Mouse (Mus musculus): ENCODE data around the gene Grb2. TPM values are rescaled to one million over a fixed set of nuclear protein-coding genes. Genes with fewer than 3 reads are reported as not detected.
A peak's percentile ranks its signal among the peaks of the same experiment; 100 is the strongest.

The Grb2 gene
- total and polyA plus RNA-seq, 2 experiments from 2014 or later: 68.0 to 159 TPM

DNA sequence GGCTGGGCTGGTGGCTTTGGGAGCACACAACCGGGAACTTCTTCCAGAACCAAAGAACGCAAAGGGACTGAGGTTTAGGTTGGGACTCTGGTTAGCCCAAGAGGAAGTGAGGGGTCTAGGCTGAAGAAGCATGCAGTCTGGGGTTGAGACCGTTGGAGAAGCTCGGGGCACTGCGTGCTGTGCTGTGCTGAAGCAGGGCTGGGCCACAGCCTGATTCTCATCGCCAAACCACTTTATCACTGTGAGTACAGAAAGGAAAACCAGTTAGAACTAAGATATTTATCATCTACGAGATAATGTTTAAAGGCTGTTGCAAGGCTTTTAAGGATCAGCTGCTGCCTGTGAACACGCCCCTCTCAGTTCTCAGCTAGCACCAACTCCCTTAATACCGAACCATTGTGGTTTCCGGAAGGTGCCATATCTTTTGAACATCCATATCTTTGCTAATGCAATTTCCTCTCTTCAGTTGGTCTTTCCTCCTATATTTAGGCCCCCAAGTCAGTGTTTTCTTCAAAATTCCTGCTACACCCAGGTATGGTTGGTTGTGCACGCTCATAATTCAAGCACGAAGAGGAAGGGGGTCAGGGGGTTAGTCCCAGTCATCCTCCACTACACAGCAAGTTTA is 4.4 kb upstream of the Grb2 start:
- Histone ChIP-seq H3K4me3 (ENCODE audit: low read length) (no peak overlapping the region), H3K9me3 (ENCODE audit: low read length) (no peaks in the 10 kb centered on the region), H3K27me3 (ENCODE audit: insufficient read depth, low read length) (no peaks in the 10 kb centered on the region), H3K9ac (replicated peaks; ENCODE audit: low read length) (no peak overlapping the region), H3K36me3 (ENCODE audit: insufficient read depth, low read length) (no peaks in the 10 kb centered on the region), H3K27ac (no peak overlapping the region), H3K4me2 (ENCODE audit: low read depth, low read length) (no peak overlapping the region), H3K4me1 (ENCODE audit: insufficient read depth, low read length) (0 out of 2 replicates have a peak, but pooled peaks cover 6% of the 10 kb centered on the region)
- WGBS: 87% methylated on average over 12 of the region's 12 CpGs
- no peak for ATAC-seq
- TF ChIP-seq CTCF (IDR thresholded peaks at IDR 0.05; ENCODE audit: low read depth): no peak
- DNase-seq (ENCODE audit: low spot score): no peak

DNA sequence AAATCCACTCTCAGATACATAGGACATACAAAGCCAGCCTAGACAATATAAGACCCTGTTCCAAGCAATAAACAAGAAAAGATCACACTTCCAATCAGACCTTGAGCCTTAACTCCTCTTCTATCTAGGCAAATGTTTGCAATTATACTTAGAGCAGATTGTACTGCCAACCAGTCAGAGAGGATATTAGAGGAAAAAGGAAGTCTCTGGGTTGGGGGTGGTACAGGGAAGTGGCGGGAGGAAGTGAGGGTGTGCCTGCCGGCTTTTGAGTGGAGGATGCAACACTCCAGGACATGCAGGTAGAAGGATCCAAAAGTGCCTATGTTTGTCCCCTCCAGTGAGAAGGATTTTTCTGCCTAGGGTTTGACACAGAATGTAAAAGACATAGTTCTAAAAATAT is 3.9 kb upstream of the Grb2 start:
- H3K9ac ChIP-seq (replicated peaks; ENCODE audit: low read length): no peak overlapping the region
- DNase-seq (ENCODE audit: low spot score) (no peak), ATAC-seq (no peak)
- 57% methylated on average over 2 of the region's 2 CpGs for WGBS
- H3K27ac ChIP-seq: no peak overlapping the region
- H3K9me3 ChIP-seq (ENCODE audit: low read length): no peaks in the 10 kb centered on the region
- 0 out of 2 replicates have a peak, but pooled peaks cover 6% of the 10 kb centered on the region for H3K4me1 ChIP-seq (ENCODE audit: insufficient read depth, low read length)
- H3K27me3 ChIP-seq (ENCODE audit: insufficient read depth, low read length): no peaks in the 10 kb centered on the region
- TF ChIP-seq CTCF (IDR thresholded peaks at IDR 0.05; ENCODE audit: low read depth): no peak
- no peak overlapping the region for H3K4me3 ChIP-seq (ENCODE audit: low read length)
- no peak overlapping the region for H3K4me2 ChIP-seq (ENCODE audit: low read depth, low read length)
- no peaks in the 10 kb centered on the region for H3K36me3 ChIP-seq (ENCODE audit: insufficient read depth, low read length)

DNA sequence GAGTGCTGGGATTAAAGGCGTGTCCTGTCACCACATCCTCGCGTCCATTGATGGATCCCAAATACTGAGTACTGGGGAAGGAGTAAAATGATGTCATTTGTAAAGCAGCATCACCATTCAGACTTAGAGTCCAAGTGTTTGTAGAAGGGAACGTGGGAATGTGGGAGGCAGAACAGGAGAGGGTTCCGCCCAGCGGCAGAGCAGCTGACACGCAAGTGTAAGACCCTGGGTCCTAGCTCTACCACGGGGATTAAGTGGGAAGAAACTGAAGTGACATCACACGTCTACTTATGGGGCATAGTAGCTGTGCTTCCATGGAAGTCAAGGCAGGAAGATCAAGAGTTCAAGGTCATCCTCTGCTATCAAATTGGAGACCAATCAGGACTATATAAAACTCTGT is 2.7 kb upstream of the Grb2 start:
- H3K27me3 ChIP-seq (ENCODE audit: insufficient read depth, low read length): no peaks in the 10 kb centered on the region
- no peaks in the 10 kb centered on the region for H3K36me3 ChIP-seq (ENCODE audit: insufficient read depth, low read length)
- H3K9ac ChIP-seq (replicated peaks; ENCODE audit: low read length): no peak overlapping the region
- no peak for TF ChIP-seq CTCF (IDR thresholded peaks at IDR 0.05; ENCODE audit: low read depth)
- 82% methylated on average over 9 of the region's 9 CpGs for WGBS
- 0 out of 2 replicates have a peak, but pooled peaks cover 12% of the 10 kb centered on the region for H3K4me1 ChIP-seq (ENCODE audit: insufficient read depth, low read length)
- no peak overlapping the region for H3K27ac ChIP-seq
- no peaks in the 10 kb centered on the region for H3K9me3 ChIP-seq (ENCODE audit: low read length)
- ATAC-seq (no peak), DNase-seq (ENCODE audit: low spot score) (no peak)
- H3K4me2 ChIP-seq (ENCODE audit: low read depth, low read length): no peak overlapping the region
- no peak overlapping the region for H3K4me3 ChIP-seq (ENCODE audit: low read length)

DNA sequence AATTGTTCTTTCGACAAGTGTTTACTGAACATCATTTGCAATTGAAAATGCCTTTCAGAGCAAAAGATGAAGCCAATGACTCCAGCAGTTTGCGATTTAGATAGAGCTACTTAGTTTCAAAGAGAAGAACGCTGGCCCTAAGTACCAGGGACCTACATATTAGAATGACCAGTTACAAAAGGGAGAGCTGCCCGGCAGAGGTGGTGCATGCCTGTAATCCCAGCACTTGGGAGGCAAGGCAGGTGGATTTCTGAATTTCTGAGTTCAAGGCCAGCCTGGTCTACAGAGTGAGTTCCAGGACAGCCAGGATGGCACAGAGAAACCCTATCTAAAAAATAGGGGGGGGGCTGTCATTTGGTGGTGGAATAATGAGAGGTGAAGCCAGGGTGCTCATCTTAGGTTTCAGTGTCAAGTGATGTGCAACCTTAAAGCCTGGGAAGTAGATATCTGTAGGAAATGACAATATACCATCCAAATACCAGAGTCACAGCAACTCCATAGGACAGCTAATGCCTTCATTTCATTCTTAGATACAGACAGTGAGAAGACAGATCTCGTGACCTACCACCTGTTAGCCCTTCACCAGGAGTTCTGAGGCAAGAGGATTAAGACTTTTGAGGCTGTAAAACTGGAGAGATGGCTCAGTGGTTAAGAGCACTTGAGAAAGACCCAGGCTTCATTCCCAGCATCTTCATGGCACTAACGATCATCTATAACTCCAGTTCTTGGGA is 1.6 kb upstream of the Grb2 start:
- WGBS: 49% methylated on average over 6 of the region's 6 CpGs
- H3K9me3 ChIP-seq (ENCODE audit: low read length): no peaks in the 10 kb centered on the region
- 0 out of 2 replicates have a peak, but pooled peaks cover 12% of the 10 kb centered on the region for H3K4me1 ChIP-seq (ENCODE audit: insufficient read depth, low read length)
- H3K27ac ChIP-seq: peak overlapping the region; percentile 36; the same call in 1 of the 2 replicates
- no peaks in the 10 kb centered on the region for H3K36me3 ChIP-seq (ENCODE audit: insufficient read depth, low read length)
- peak overlapping the region; percentile 91 for H3K4me2 ChIP-seq (ENCODE audit: low read depth, low read length)
- no peak for DNase-seq (ENCODE audit: low spot score)
- H3K27me3 ChIP-seq (ENCODE audit: insufficient read depth, low read length): no peaks in the 10 kb centered on the region
- TF ChIP-seq CTCF (IDR thresholded peaks at IDR 0.05; ENCODE audit: low read depth): no peak
- peak overlapping the region; percentile 99 for H3K4me3 ChIP-seq (ENCODE audit: low read length)
- no peak overlapping the region for H3K9ac ChIP-seq (replicated peaks; ENCODE audit: low read length)
- ATAC-seq: no peak

DNA sequence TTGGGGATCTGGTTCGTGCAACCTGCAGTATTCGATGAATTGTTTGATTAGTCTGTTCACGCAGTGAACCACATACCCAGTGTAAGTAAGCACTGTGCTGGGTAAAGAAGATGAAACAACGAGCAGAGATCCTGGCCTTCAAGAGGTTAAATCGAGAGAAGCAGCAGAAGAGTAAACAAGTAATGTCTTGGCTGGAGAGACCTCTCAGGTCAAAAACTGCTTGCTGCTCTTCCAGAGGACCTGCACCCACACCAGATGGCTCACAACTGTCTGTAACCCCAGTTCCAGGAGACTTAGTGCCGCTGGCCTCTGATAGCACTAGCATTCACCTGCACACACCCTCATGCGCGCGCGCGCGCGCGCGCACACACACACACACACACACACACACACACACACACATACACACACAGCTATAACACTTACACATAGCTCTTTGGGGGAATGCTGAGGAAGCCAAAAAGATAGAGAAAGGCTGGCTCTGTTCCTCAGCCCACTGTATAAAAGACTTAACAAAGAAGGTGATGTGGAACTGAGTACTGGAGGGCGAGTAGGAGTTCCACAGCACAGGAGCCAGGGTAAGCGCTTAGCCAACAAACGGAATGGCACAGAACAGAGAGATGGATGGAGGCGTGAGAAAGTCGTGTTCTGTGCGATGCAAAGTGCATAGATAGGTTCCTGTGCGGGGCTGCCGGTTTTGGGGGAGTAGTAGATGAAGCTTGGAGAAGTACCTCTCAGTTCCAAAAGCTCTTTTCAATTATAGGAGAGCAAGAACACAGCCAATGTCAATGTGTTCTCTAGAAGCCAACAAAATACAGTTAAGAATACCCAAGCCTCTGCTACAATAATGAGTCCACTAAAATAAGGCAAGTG is 795 bp upstream of the Grb2 start:
- Histone ChIP-seq H3K27me3 (ENCODE audit: insufficient read depth, low read length) (no peaks in the 10 kb centered on the region), H3K4me3 (ENCODE audit: low read length) (peak overlapping the region; percentile 99), H3K36me3 (ENCODE audit: insufficient read depth, low read length) (no peaks in the 10 kb centered on the region), H3K27ac (peak overlapping the region; percentile 96), H3K9me3 (ENCODE audit: low read length) (no peaks in the 10 kb centered on the region), H3K4me2 (ENCODE audit: low read depth, low read length) (peak overlapping the region; percentile 91), H3K4me1 (ENCODE audit: insufficient read depth, low read length) (0 out of 2 replicates have a peak, but pooled peaks cover 12% of the 10 kb centered on the region), H3K9ac (replicated peaks; ENCODE audit: low read length) (peak overlapping the region; percentile 97)
- ATAC-seq (peak; percentile 63; the same call in 1 of the 2 replicates), DNase-seq (ENCODE audit: low spot score) (peak; percentile 58)
- under 1% methylated on average over 23 of the region's 23 CpGs for WGBS
- no peak for TF ChIP-seq CTCF (IDR thresholded peaks at IDR 0.05; ENCODE audit: low read depth)

Data from hindbrain, postnatal 0 days (tissue).